Mouse (Mus musculus) G1E (cell line): ENCODE data around the gene Herpud1.

Experiments
- CTCF ChIP-seq: IDR thresholded peaks from 2 replicates; pipeline ENCODE4 v1.5.1; 2012; ENCODE audit warnings: low read depth, low read length, inconsistent platforms, mixed read lengths
- GATA1 ChIP-seq: IDR thresholded peaks from 2 replicates; pipeline ENCODE4 v1.6.1; 2012; ENCODE audit warnings: borderline replicate concordance, low read length, inconsistent platforms, mixed read lengths
- GATA2 ChIP-seq: IDR thresholded peaks from 2 replicates; pipeline ENCODE4 v1.6.1; 2012; ENCODE audit warnings: low read depth, low read length, inconsistent platforms, borderline replicate concordance
- POLR2AphosphoS5 ChIP-seq: IDR thresholded peaks from 2 replicates; pipeline ENCODE4 v1.6.1; 2012; ENCODE audit warnings: low read depth, low read length, inconsistent platforms; ENCODE audit not compliant: insufficient replicate concordance
- TAL1 ChIP-seq: conservative IDR thresholded peaks from 2 replicates; pipeline ENCODE4 v1.6.1; 2012; ENCODE audit warnings: low read depth, low read length, inconsistent platforms, mixed read lengths

- TF ChIP-seq CTCF (no peak), TAL1 (no peak), POLR2AphosphoS5 (no peak), GATA2 (no peak), GATA1 (no peak)
Measured at GRCm38 (mm10) chr8:94396964-94397657, 10.9 kb downstream of the Herpud1 start.
